Mouse (Mus musculus): ENCODE measurements at regions not wholly inside any gene's neighbourhood (a gene's known extent, or its start where the extent isn't known, plus 50 kb on each side); places are given as distances from the start of the nearest gene placed in this dataset.

GRCm38 (mm10) chr11:19145991-19146390 lies 127.2 kb upstream of the Meis1 start:
- in situ Hi-C loops (cut with MboI) = no loop called here

- in situ Hi-C loops (cut with MboI) = no loop called here
Measured at GRCm38 (mm10) chr11:19151026-19151425, 132.2 kb upstream of the Meis1 start.

- in situ Hi-C loops (cut with MboI) = no loop called here
Measured at GRCm38 (mm10) chr11:19153714-19154113, 134.9 kb upstream of the Meis1 start.

- in situ Hi-C loops (cut with MboI) = no loop called here
Measured at GRCm38 (mm10) chr11:19154813-19155616, 136.2 kb upstream of the Meis1 start.

- in situ Hi-C loops (cut with MboI) = no loop called here
Measured at GRCm38 (mm10) chr11:19155617-19155983, 136.8 kb upstream of the Meis1 start.

GRCm38 (mm10) chr11:19160227-19160626 lies 141.4 kb upstream of the Meis1 start:
- in situ Hi-C loops (cut with MboI) = no loop called here

GRCm38 (mm10) chr11:19160669-19161068 lies 141.9 kb upstream of the Meis1 start:
- in situ Hi-C loops (cut with MboI) = no loop called here

- in situ Hi-C loops (cut with MboI) = no loop called here
Measured at GRCm38 (mm10) chr11:19170938-19171337, 152.2 kb upstream of the Meis1 start.

- in situ Hi-C loops (cut with MboI) = no loop called here
Measured at GRCm38 (mm10) chr11:19174305-19175017, 155.7 kb upstream of the Meis1 start.

GRCm38 (mm10) chr11:19179290-19179689 lies 160.5 kb upstream of the Meis1 start:
- in situ Hi-C loops (cut with MboI) = no loop called here

- in situ Hi-C loops (cut with MboI) = no loop called here
Measured at GRCm38 (mm10) chr11:19189778-19190177, 171.0 kb upstream of the Meis1 start.

GRCm38 (mm10) chr11:19194464-19194863 lies 175.7 kb upstream of the Meis1 start:
- in situ Hi-C loops (cut with MboI) = no loop called here

GRCm38 (mm10) chr11:19197790-19198189 lies 179.0 kb upstream of the Meis1 start:
- in situ Hi-C loops (cut with MboI) = no loop called here

- in situ Hi-C loops (cut with MboI) = no loop called here
Measured at GRCm38 (mm10) chr11:19202602-19203517, 184.1 kb upstream of the Meis1 start.

- in situ Hi-C loops (cut with MboI) = no loop called here
Measured at GRCm38 (mm10) chr11:19203518-19203900, 184.7 kb upstream of the Meis1 start.

- in situ Hi-C loops (cut with MboI) = no loop called here
Measured at GRCm38 (mm10) chr11:19203968-19204367, 185.2 kb upstream of the Meis1 start.

- in situ Hi-C loops (cut with MboI) = no loop called here
Measured at GRCm38 (mm10) chr11:19204521-19204920, 185.7 kb upstream of the Meis1 start.

GRCm38 (mm10) chr11:19205174-19205573 lies 186.4 kb upstream of the Meis1 start:
- in situ Hi-C loops (cut with MboI) = no loop called here

GRCm38 (mm10) chr11:19219476-19219875 lies 200.7 kb upstream of the Meis1 start:
- in situ Hi-C loops (cut with MboI) = no loop called here

- in situ Hi-C loops (cut with MboI) = no loop called here
Measured at GRCm38 (mm10) chr11:19221442-19221841, 202.7 kb upstream of the Meis1 start.

GRCm38 (mm10) chr11:19226756-19227155 lies 208.0 kb upstream of the Meis1 start:
- in situ Hi-C loops (cut with MboI) = no loop called here

- in situ Hi-C loops (cut with MboI) = no loop called here
Measured at GRCm38 (mm10) chr11:19227716-19228115, 208.9 kb upstream of the Meis1 start.

Data from mature B cell (primary cell).